Comparison of ENCODE assay signal across 11 mouse cellular contexts in genomic region chr5:134674977-134675376, GRCm38 (mm10). TPM values are rescaled to one million over a fixed set of nuclear protein-coding genes. Genes with fewer than 3 reads are reported as not detected.
DNase-seq lines count a peak whose midpoint lies in the region; ATAC-seq lines count a peak whose summit lies in the region.
"Had no signal": no experiment of that assay in that cellular context is flagged by ENCODE, and none has a peak within 500 bp of the region (broad histone marks: within the 10 kb centered on the region; RNA-seq: fewer than 3 reads in every experiment).

No protein-coding gene starts in this region.

- peaks cover 20% of the 10 kb centered on the region for H3K36me3 ChIP-seq in heart, embryonic 13.5 days
- H3K36me3 ChIP-seq in forebrain, embryonic 13.5 days (ENCODE audit: poor library complexity, severe bottlenecking), result peaks cover 36% of the 10 kb centered on the region
- peaks cover 26% of the 10 kb centered on the region for H3K36me3 ChIP-seq in midbrain, embryonic 12.5 days

- H3K4me1 ChIP-seq in heart, embryonic 13.5 days, result peaks cover 48% of the 10 kb centered on the region
- peaks cover 33% of the 10 kb centered on the region for H3K4me1 ChIP-seq in forebrain, embryonic 13.5 days
- H3K4me1 ChIP-seq in midbrain, embryonic 12.5 days, result peaks cover 40% of the 10 kb centered on the region

- DNase-seq in heart, adult 18-20 months, result no peak
- peak; percentile 59 for DNase-seq in MN1 (ENCODE audit: low spot score)
- DNase-seq in yolk sac, embryonic 10.5 days (ENCODE audit: low spot score), result no peak
- DNase-seq in spleen, postnatal 36 days (ENCODE audit: low spot score in 2 of 2), result no peak
- DNase-seq: kidney, postnatal 10 days; lung, adult 18-20 months had no signal

- H3K9ac ChIP-seq in heart, embryonic 13.5 days, result 0 out of 2 replicates have a peak overlapping the region, but pooled peaks have one; percentile 50
- H3K9ac ChIP-seq in forebrain, embryonic 13.5 days, result peak overlapping the region; percentile 61; the same call in 1 of the 2 replicates
- H3K9ac ChIP-seq in midbrain, embryonic 12.5 days (replicated peaks), result peak overlapping the region; percentile 63

- H3K4me3 ChIP-seq in heart, embryonic 13.5 days, result no peak overlapping the region
- no peak overlapping the region for H3K4me3 ChIP-seq in forebrain, embryonic 13.5 days
- no peak overlapping the region for H3K4me3 ChIP-seq in midbrain, embryonic 12.5 days

- peak overlapping the region; percentile 84; the same call in 1 of the 2 replicates for H3K27ac ChIP-seq in heart, embryonic 13.5 days (replicated peaks)
- H3K27ac ChIP-seq in forebrain, embryonic 13.5 days, result no peak overlapping the region
- H3K27ac ChIP-seq in midbrain, embryonic 12.5 days (replicated peaks), result peak overlapping the region; percentile 92; the same call in 1 of the 2 replicates

- 54% methylated on average over 5 of the region's 5 CpGs for whole genome bisulfite sequencing in heart, embryonic 13.5 days
- WGBS in forebrain, embryonic 13.5 days, result 65% methylated on average over 5 of the region's 5 CpGs
- 76% methylated on average over 5 of the region's 5 CpGs for WGBS in midbrain, embryonic 12.5 days

- no peaks in the 10 kb centered on the region for H3K9me3 ChIP-seq in heart, embryonic 13.5 days
- no peaks in the 10 kb centered on the region for H3K9me3 ChIP-seq in forebrain, embryonic 13.5 days (replicated peaks)
- H3K9me3 ChIP-seq in midbrain, embryonic 12.5 days, result no peaks in the 10 kb centered on the region
- H3K9me3 ChIP-seq: megakaryocyte, embryonic 14.5 days had no signal

- ATAC-seq in heart, embryonic 13.5 days (ENCODE audit: extremely low read depth, insufficient number of reproducible peaks, low FRiP score, low TSS enrichment), result no peak
- ATAC-seq in forebrain, embryonic 13.5 days, result no peak
- no peak for ATAC-seq in midbrain, embryonic 12.5 days (ENCODE audit: low FRiP score, low read depth)
- ATAC-seq in inflammation-experienced regulatory T-cells, adult 6 months, result no peak

- H3K27me3 ChIP-seq in heart, embryonic 13.5 days (replicated peaks), result no peaks in the 10 kb centered on the region
- no peaks in the 10 kb centered on the region for H3K27me3 ChIP-seq in forebrain, embryonic 13.5 days
- 0 out of 2 replicates have a peak, but pooled peaks cover 7% of the 10 kb centered on the region for H3K27me3 ChIP-seq in midbrain, embryonic 12.5 days
- H3K27me3 ChIP-seq: megakaryocyte, embryonic 14.5 days had no signal

- H3K4me2 ChIP-seq in heart, embryonic 13.5 days, result no peak overlapping the region
- no peak overlapping the region for H3K4me2 ChIP-seq in forebrain, embryonic 13.5 days
- no peak overlapping the region for H3K4me2 ChIP-seq in midbrain, embryonic 12.5 days (replicated peaks)

RNA-seq across cellular contexts. Expression of gene Limk1, which starts 13.4 kb away (rescaled TPM):
- polyA plus RNA-seq in heart, embryonic 13.5 days (2015; fragmentation: Nextera tagmentation; extraction: Ambion mirVana), result 3.1 and 3.8 TPM in 2 replicates
- total RNA-seq in heart, adult 18-20 months (2021), result 1 to 10 TPM; 4.3 to 5.1 TPM
- polyA plus RNA-seq in forebrain, embryonic 13.5 days (2015; fragmentation: Nextera tagmentation; extraction: Ambion mirVana), result 13.8 and 14.1 TPM in 2 replicates
- polyA plus RNA-seq in midbrain, embryonic 12.5 days (2016; fragmentation: Nextera tagmentation; extraction: Ambion mirVana), result 16.7 and 17.7 TPM in 2 replicates
- polyA plus RNA-seq in inflammation-experienced regulatory T-cells, adult 6 months (2017; shearing (Covaris generic)), result 1 to 10 TPM; 4.4 to 8.4 (median 7.1) TPM

RNA-seq across cellular contexts. Expression of gene Eif4h, which starts 35.7 kb away (rescaled TPM):
- polyA plus RNA-seq in heart, embryonic 13.5 days (2015; fragmentation: Nextera tagmentation; extraction: Ambion mirVana), result 318 and 329 TPM in 2 replicates
- total RNA-seq in heart, adult 18-20 months (2021), result 100 to 1,000 TPM; 132 to 136 TPM
- 402 and 441 TPM in 2 replicates for polyA plus RNA-seq in forebrain, embryonic 13.5 days (2015; fragmentation: Nextera tagmentation; extraction: Ambion mirVana)
- 441 and 455 TPM in 2 replicates for polyA plus RNA-seq in midbrain, embryonic 12.5 days (2016; fragmentation: Nextera tagmentation; extraction: Ambion mirVana)
- polyA plus RNA-seq in inflammation-experienced regulatory T-cells, adult 6 months (2017; shearing (Covaris generic)), result 100 to 1,000 TPM in 1 of 3 experiments, 10 to 100 TPM in 2; 92.8 to 133 (median 95.4) TPM
